Mouse (Mus musculus) gastrocnemius, postnatal 36 days (tissue): ENCODE data around the gene Wdr59. TPM values are rescaled to one million over a fixed set of nuclear protein-coding genes. Genes with fewer than 3 reads are reported as not detected.

ENCODE experiments used
- DNase-seq, 2 experiments: peaks; one replicate each; pipeline ENCODE4 v3.0.0; 2022
- intact Hi-C: fragments of 180-260 bp; cut with DNase I; formaldehyde crosslinking; loops from one replicate; pipeline ENCODE4 v1.15.1; 2025
- microRNA-seq, 2 experiments: library from miRNA; unstranded; fragments of <30 nt; microRNA quantifications; one replicate each; pipeline ENCODE4 v1.2.0; 2021
- total RNA-seq, 2 experiments: library from RNA; stranded (reverse); gene quantifications; 2 replicates each; pipeline ENCODE4 v1.2.3; 2021

The Wdr59 gene
- total RNA-seq, 2 experiments from 2014 or later: 7.1 to 8.1 TPM

DNA sequence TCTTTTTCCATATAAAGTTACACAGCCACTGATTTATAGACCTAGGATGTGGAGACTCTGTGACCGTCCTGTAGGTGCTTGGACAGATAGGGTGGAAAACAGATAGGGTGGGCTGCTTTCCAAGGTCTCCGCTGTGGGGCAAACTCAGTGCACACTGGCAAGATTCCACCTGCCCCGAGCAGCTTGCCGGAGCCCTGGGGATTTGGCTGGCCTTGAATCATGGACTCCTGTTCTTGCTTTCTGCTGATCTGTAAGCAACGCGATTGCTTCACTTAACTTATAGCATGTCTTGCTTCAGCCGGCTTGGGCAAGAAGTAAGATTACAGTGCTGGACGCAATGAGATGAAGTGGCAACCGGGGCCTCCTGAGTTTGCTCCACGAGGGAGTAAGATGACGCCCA is 97.7 kb downstream of the Wdr59 start:
- intact Hi-C loops: no loop called here
- DNase-seq: no peak

DNA sequence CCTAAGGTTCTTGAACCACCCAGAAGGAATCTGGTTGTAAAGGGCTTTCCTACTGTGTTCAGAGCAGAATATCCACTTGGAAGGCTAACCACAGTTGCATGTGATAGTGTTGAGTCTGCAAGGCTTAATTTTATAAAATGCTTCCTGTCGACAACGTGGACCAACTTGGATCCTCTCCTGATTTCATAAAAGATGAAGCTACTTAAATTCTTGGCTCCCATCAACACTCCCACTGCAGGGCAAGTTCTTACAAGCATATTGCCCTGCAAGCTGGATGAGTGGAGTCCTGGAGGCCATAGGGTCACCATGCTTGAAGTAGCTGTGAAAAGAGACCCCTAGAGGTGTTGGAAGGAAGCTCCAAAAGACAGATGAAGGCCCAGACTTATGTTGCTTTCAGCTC is 99.3 kb downstream of the Wdr59 start:
- DNase-seq: no peak
- intact Hi-C loops: no loop called here

DNA sequence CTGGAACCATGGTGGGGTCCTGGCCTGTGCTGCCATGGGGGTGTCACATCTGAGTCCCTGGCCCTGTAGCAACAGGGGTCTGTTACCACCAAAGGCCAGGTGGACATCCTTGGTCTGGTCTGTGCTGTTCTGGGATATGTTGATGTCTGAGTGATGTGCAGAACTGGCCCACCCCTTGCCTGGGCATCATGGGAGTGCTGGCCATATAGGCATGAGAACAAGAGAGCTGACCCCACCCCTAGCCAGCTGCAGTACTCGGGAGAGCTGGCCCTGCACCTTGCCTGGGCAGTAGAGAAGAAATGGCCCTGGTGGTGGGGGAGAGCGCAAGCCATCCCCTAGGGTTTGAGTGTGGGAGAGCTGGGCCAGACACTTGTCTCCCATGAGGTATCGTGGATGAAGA is 102.7 kb downstream of the Wdr59 start:
- intact Hi-C loops: no loop called here
- DNase-seq: no peak

DNA sequence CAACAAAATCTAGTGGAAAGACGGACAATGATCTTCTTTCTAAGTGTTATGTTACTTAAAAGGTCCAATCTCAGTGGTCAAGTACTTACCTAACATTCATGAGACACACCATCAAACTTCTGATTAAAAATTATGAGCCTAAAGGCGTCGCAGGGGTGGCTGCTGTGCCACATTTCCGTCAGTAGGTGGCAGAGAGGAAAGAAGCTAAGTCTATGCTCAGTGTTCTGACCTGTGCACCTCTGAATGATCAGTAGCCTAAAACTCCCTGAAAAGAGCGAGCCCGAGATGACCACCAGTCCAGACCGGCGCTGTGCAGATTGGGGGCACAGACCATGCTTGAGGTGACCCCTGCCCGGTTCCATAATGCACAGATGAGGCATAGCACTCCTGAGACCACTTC is 103.3 kb downstream of the Wdr59 start:
- intact Hi-C loops: no loop called here
- no peak for DNase-seq

DNA sequence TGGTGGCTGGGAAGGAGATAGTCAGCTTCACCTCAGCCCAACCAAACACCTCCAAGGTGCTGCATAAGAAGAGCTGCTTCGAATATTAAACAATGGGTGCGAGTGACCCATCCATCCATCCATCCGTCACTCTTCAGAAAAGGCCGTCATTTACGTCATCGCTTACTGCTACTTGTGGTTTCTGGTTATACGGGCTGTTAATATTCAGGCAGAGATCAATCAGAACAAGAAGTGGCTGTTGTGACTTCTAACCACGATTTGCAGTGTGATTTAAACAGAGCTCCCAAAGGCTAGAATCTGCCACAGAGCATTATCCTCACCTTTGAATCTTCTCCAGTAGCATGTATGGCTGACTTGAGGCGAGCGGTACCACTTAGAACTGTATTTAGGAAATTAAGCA is 104.7 kb downstream of the Wdr59 start:
- intact Hi-C loops: no loop called here
- no peak for DNase-seq

DNA sequence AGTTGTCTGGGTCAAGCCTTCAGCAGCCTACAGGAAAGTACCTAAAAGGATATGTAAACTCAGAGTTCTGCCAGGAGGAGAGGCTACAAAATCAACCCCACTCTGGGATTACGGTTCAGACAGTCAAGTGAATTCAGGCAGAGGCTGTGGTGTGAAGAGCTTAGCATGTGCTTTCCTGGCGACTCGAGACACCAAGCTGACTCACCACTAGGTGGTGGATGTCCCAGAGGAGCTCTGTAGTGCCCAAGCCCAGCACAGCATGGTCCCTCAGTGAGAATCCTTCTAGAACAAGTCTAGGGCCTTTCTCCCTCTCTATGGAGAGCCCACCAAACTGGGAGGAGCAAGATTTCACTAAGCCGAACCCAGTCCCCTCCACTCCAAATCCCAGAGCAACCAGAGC is 118.5 kb downstream of the Wdr59 start:
- no peak for DNase-seq
- intact Hi-C loops: no loop called here

Small RNAs within 50 kb of the gene (microRNA-seq; reads per million reads assigned to microRNA genes)
- gene Mir1957b: 0 reads per million in 2 experiments

Other genes starting within 250 kb of the Wdr59 start
- gene Rfwd3, start 221.9 kb downstream of the Wdr59 start, total RNA-seq: 1 to 10 TPM; 3.4 to 4.9 TPM
- under 1 TPM; 0.44 to 0.92 TPM for gene Mlkl, start 183.9 kb downstream of the Wdr59 start, total RNA-seq
- gene Fa2h, start 128.3 kb downstream of the Wdr59 start, total RNA-seq: 1 to 10 TPM in 1 of 2 experiments, under 1 TPM in 1; 0.71 to 1.5 TPM
- 10 to 100 TPM; 55.6 TPM for gene Znrf1, start 14.0 kb upstream of the Wdr59 start, total RNA-seq
- 10 to 100 TPM; 32.4 to 34.9 TPM for gene Ldhd, start 108.3 kb upstream of the Wdr59 start, total RNA-seq
- 1 to 10 TPM; 6.8 to 9.2 TPM for gene Zfp1, start 121.3 kb upstream of the Wdr59 start, total RNA-seq
- not detected for gene Ctrb1, start 168.9 kb upstream of the Wdr59 start, total RNA-seq
- 10 to 100 TPM in 1 of 2 experiments, 1 to 10 TPM in 1; 9.4 to 10.5 TPM for gene Bcar1, start 221.7 kb upstream of the Wdr59 start, total RNA-seq